Mouse (Mus musculus): ENCODE measurements around the gene Filip1l.

GRCm38 (mm10) chr16:57570789-57571311 lies 218.0 kb downstream of the Filip1l start:
- TF ChIP-seq CTCF (IDR thresholded peaks at IDR 0.05; ENCODE audit: low read depth) (no peak), EP300 (optimal IDR thresholded peaks at IDR 0.05) (no peak)
